Mouse (Mus musculus) forebrain, postnatal 0 days (tissue): ENCODE measurements around the gene Baz1b. TPM values are rescaled to one million over a fixed set of nuclear protein-coding genes. Genes with fewer than 3 reads are reported as not detected.
A peak's percentile ranks its signal among the peaks of the same experiment; 100 is the strongest.

Experiments
- ATAC-seq: fragments of 200-750 bp; cut with Nextera tagmentation; 2 replicates; pipeline ENCODE4 v1.8.0; 2017; ENCODE audit warnings: mild to moderate bottlenecking, moderate library complexity
- DNase-seq: peaks from one replicate; pipeline ENCODE4 v3.0.0-alpha.2; 2015
- H3K27ac ChIP-seq: fragments of 300-500 bp; sonication (generic); 2 replicates; pipeline ENCODE4 v1.5.1; 2014; ENCODE audit warnings: low read depth, mild to moderate bottlenecking, antibody characterized with exemption, low read length, moderate library complexity, mixed read lengths
- H3K27me3 ChIP-seq: fragments of 300-500 bp; sonication (generic); 2 replicates; pipeline ENCODE4 v1.6.1; 2014; ENCODE audit warnings: mild to moderate bottlenecking, low read length, mixed read lengths; ENCODE audit not compliant: insufficient read depth
- H3K36me3 ChIP-seq: fragments of 300-500 bp; sonication (generic); 2 replicates; pipeline ENCODE4 v1.6.1; 2014; ENCODE audit warnings: mild to moderate bottlenecking, moderate library complexity; ENCODE audit not compliant: insufficient read depth
- H3K4me1 ChIP-seq: fragments of 300-500 bp; sonication (generic); 2 replicates; pipeline ENCODE4 v1.6.1; 2014; ENCODE audit warnings: antibody characterized with exemption; ENCODE audit not compliant: insufficient read depth
- H3K4me2 ChIP-seq: fragments of 300-500 bp; sonication (generic); 2 replicates; pipeline ENCODE4 v1.6.1; 2014; ENCODE audit warnings: low read depth, mild to moderate bottlenecking, moderate library complexity
- H3K4me3 ChIP-seq: fragments of 300-500 bp; sonication (generic); 2 replicates; pipeline ENCODE4 v1.5.1; 2014; ENCODE audit warnings: low read depth, low read length, mixed read lengths
- H3K9ac ChIP-seq: fragments of 300-500 bp; sonication (generic); 2 replicates; pipeline ENCODE4 v1.6.1; 2014; ENCODE audit warnings: mild to moderate bottlenecking
- H3K9me3 ChIP-seq: fragments of 300-500 bp; sonication (generic); 2 replicates; pipeline ENCODE4 v1.6.1; 2016; ENCODE audit warnings: low read length
- CTCF ChIP-seq: sonication (generic); IDR thresholded peaks from 2 replicates; pipeline ENCODE4 v1.5.1; 2016; ENCODE audit warnings: antibody characterized with exemption, control low read depth, low read depth
- WGBS: fragments of 180-500 bp; shearing (Covaris S2); extraction: QIAGEN DNeasy Blood & Tissue Kit; methylation state at CpG from one replicate; pipeline ENCODE4 v1.1.7; 2014; 5-methylcytosine and 5-hydroxymethylcytosine counted together
- polyA plus RNA-seq: library from polyadenylated mRNA; unstranded; fragments of >200 nt; fragmentation: Nextera tagmentation; extraction: Ambion mirVana; gene quantifications from 2 replicates; pipeline ENCODE4 v1.2.1, GENCODE M21; 2015
- total RNA-seq: library from RNA; depleted of rRNA; stranded (reverse); fragments of >200 nt; gene quantifications from 2 replicates; pipeline ENCODE4 v1.2.3, GENCODE M21; 2014

Baz1b gene
- total and polyA plus RNA-seq, 2 experiments from 2014 or later = 15.0 to 51.6 TPM

GRCm38 (mm10) chr5:135167469-135167868, 19.6 kb upstream of the Baz1b start:
- peaks cover 6% of the 10 kb centered on the region; the same call in 1 of the 2 replicates for H3K4me1 ChIP-seq
- no peak for TF ChIP-seq CTCF
- H3K9ac ChIP-seq = no peak overlapping the region
- H3K27me3 ChIP-seq = no peaks in the 10 kb centered on the region
- DNase-seq (no peak), ATAC-seq (no peak)
- no peak overlapping the region; the same call in 1 of the 2 replicates for H3K4me3 ChIP-seq
- H3K27ac ChIP-seq = no peak overlapping the region
- WGBS = 97% methylated on average over 4 of the region's 4 CpGs
- no peaks in the 10 kb centered on the region for H3K9me3 ChIP-seq
- H3K4me2 ChIP-seq = no peak overlapping the region
- H3K36me3 ChIP-seq = peaks cover 12% of the 10 kb centered on the region

- no peaks in the 10 kb centered on the region for H3K9me3 ChIP-seq
- peak within 1 kb of the TSS; percentile 98 for H3K27ac ChIP-seq
- ATAC-seq = peak; percentile 98
- peak within 1 kb of the TSS; percentile 85 for H3K9ac ChIP-seq
- H3K4me3 ChIP-seq = peak within 1 kb of the TSS; percentile 75
- peaks cover 6% of the 10 kb centered on the region; the same call in 1 of the 2 replicates for H3K4me1 ChIP-seq
- WGBS = 4% methylated on average over 77 of the region's 95 CpGs
- peak; percentile 97 for DNase-seq
- H3K36me3 ChIP-seq = peaks cover 19% of the 10 kb centered on the region
- peak; percentile 30 for TF ChIP-seq CTCF
- peak within 1 kb of the TSS; percentile 85 for H3K4me2 ChIP-seq
- H3K27me3 ChIP-seq = no peaks in the 10 kb centered on the region
Observed at GRCm38 (mm10) chr5:135168063-135169062, 18.7 kb upstream of the Baz1b start, which contains the start of gene Bcl7b. Bcl7b (plus strand) TSS chr5:135168283.

DNA sequence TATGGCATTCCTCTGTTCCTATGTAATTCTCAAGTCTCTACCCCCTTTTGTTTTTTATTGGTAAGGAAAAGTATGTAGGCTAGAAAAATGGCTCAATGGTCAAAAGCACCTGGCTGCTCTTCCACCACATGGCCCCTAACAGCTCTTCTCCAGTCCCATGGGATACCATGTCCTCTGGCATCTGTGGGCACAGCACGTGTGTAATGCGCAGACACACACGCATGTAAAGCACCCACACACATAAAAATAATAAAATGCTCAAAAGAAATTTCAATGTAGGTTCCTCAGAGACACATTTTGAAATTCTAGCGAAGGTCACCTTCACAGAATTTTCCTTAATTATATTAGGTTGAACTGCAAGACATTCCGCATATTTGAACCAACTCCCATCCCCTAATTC, 17.6 kb upstream of the Baz1b start:
- H3K4me1 ChIP-seq = peaks cover 6% of the 10 kb centered on the region; the same call in 1 of the 2 replicates
- no peaks in the 10 kb centered on the region for H3K27me3 ChIP-seq
- H3K9me3 ChIP-seq = no peaks in the 10 kb centered on the region
- no peak overlapping the region for H3K27ac ChIP-seq
- no peak for TF ChIP-seq CTCF
- WGBS = 95% methylated on average over 5 of the region's 5 CpGs
- ATAC-seq = no peak
- peaks cover 27% of the 10 kb centered on the region for H3K36me3 ChIP-seq
- no peak for DNase-seq
- peak overlapping the region; percentile 85 for H3K4me2 ChIP-seq
- H3K4me3 ChIP-seq = peak overlapping the region; percentile 75
- H3K9ac ChIP-seq = peak overlapping the region; percentile 85

DNA sequence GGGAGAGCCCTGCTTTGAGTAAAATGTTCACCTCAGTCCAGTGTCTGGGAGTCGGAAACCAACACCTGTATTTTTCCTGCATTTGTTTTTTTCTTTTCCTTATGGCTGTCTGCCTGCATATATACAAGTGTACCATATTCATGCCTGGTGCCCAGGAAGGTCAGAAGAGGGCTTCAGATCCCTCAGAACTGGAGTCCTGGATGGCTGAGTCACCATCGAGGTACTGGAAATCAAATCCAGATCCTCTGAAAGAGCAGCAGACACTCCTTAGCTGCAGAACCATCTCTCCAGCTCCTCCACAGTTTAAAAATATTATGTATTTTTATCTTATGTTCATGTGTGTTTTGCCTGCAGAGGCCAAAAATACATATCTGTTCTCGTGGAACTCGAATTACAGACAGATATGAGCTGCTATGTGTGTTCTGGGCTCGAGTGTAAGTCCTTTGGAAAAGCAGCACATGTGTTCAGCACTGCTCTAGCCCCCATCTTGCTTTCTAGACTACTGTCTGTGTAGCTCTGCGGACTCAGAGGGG, 15.3 kb upstream of the Baz1b start:
- ATAC-seq (no peak), DNase-seq (no peak)
- Histone ChIP-seq H3K9ac (no peak overlapping the region), H3K36me3 (peaks cover 45% of the 10 kb centered on the region), H3K4me1 (peaks cover 6% of the 10 kb centered on the region; the same call in 1 of the 2 replicates), H3K4me2 (no peak overlapping the region), H3K27ac (no peak overlapping the region), H3K27me3 (no peaks in the 10 kb centered on the region), H3K9me3 (no peaks in the 10 kb centered on the region), H3K4me3 (no peak overlapping the region)
- 94% methylated on average over 6 of the region's 6 CpGs for WGBS
- no peak for TF ChIP-seq CTCF

DNA sequence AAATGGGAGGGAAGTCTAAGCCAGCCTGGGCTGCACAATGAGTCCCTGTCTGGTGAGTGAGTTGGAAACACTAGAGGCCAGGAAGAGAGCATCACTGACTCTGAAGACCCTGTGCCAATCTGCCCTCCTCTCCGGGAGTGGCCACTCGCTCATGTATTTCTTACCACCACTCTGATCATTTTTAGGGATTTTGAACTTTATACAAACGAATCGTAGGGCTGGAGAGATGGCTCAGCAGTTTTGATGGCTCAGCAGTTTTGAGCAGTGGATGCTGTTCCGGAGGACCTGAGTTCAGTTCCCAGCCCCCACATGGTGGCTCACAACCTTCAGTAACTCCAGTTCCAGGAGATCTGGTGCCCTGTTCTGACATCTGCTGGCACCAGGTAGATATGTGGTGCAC, 14.1 kb upstream of the Baz1b start:
- Histone ChIP-seq H3K4me3 (no peak overlapping the region), H3K4me2 (no peak overlapping the region), H3K9ac (no peak overlapping the region), H3K36me3 (peaks cover 57% of the 10 kb centered on the region), H3K27ac (no peak overlapping the region), H3K9me3 (no peaks in the 10 kb centered on the region), H3K4me1 (peaks cover 6% of the 10 kb centered on the region; the same call in 1 of the 2 replicates), H3K27me3 (no peaks in the 10 kb centered on the region)
- TF ChIP-seq CTCF = no peak
- 95% methylated on average over 5 of the region's 5 CpGs for WGBS
- DNase-seq (no peak), ATAC-seq (no peak)

DNA sequence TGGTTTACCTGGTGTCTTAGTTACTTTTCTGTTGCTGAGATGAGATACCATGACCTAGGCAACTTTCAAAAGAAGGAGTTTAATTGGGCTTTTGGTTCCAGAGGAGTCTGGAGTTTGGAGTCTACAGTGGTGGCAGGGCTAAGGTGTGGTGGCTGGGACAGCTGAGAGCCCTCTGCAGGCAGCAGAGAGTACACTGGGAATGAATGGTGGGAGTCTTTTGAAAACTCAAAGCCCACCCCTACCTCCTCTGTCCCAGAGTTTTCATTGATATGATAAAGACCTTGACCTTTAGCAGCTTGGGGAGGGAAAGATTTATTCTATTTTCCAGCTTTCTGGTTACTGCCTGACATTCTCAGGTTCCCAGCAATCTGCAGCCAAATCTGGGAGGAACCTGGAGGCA, 12.0 kb upstream of the Baz1b start:
- no peak for TF ChIP-seq CTCF
- Histone ChIP-seq H3K4me2 (no peak overlapping the region), H3K27me3 (no peaks in the 10 kb centered on the region), H3K4me1 (no peaks in the 10 kb centered on the region), H3K27ac (no peak overlapping the region), H3K9ac (no peak overlapping the region), H3K4me3 (no peak overlapping the region), H3K36me3 (peaks cover 74% of the 10 kb centered on the region), H3K9me3 (no peaks in the 10 kb centered on the region)
- no peak for DNase-seq
- ATAC-seq = no peak

GRCm38 (mm10) chr5:135178523-135178922, 8.5 kb upstream of the Baz1b start:
- no peak overlapping the region for H3K4me2 ChIP-seq
- no peaks in the 10 kb centered on the region for H3K27me3 ChIP-seq
- WGBS = 88% methylated on average over 3 of the region's 3 CpGs

More at GRCm38 (mm10) chr5:135178523-135178922, 8.5 kb upstream of the Baz1b start:
- H3K9ac ChIP-seq = no peak overlapping the region
- TF ChIP-seq CTCF = no peak
- no peaks in the 10 kb centered on the region for H3K9me3 ChIP-seq
- no peaks in the 10 kb centered on the region for H3K4me1 ChIP-seq
- H3K27ac ChIP-seq = no peak overlapping the region
- no peak for ATAC-seq
- no peak overlapping the region for H3K4me3 ChIP-seq
- peaks cover 81% of the 10 kb centered on the region for H3K36me3 ChIP-seq
- no peak for DNase-seq
